Mouse (Mus musculus): ENCODE data around the gene Ube2cbp. TPM values are rescaled to one million over a fixed set of nuclear protein-coding genes. Genes with fewer than 3 reads are reported as not detected.

The Ube2cbp gene
- polyA plus RNA-seq, 1 experiment: 0.77 TPM

GRCm38 (mm10) chr9:86476763-86477162, 12.0 kb upstream of the Ube2cbp start:
- Histone ChIP-seq H3K4me1 (ENCODE audit: control insufficient read depth, insufficient read depth, low read length) (peaks cover 8% of the 10 kb centered on the region), H3K4me3 (replicated peaks; ENCODE audit: extremely low read depth, low read depth, low read length) (no peak overlapping the region)
- TF ChIP-seq CTCF (IDR thresholded peaks at IDR 0.05; ENCODE audit: insufficient read depth, low read length) (no peak), POLR2A (IDR thresholded peaks at IDR 0.05; ENCODE audit: borderline replicate concordance, extremely low read depth, low read depth, low read length) (no peak)
- no peak for DNase-seq
- WGBS: 20% methylated on average over 5 of the region's 5 CpGs

- DNase-seq: no peak
- Histone ChIP-seq H3K4me1 (ENCODE audit: control insufficient read depth, insufficient read depth, low read length) (peaks cover 8% of the 10 kb centered on the region), H3K4me3 (replicated peaks; ENCODE audit: extremely low read depth, low read depth, low read length) (no peak overlapping the region)
- TF ChIP-seq CTCF (IDR thresholded peaks at IDR 0.05; ENCODE audit: insufficient read depth, low read length) (no peak), POLR2A (IDR thresholded peaks at IDR 0.05; ENCODE audit: borderline replicate concordance, extremely low read depth, low read depth, low read length) (no peak)
- WGBS: 97% methylated on average over 4 of the region's 4 CpGs
These were observed 11.2 kb upstream of the Ube2cbp start for GRCm38 (mm10) chr9:86475956-86476355.

- WGBS: under 1% methylated on average over 93 of the region's 93 CpGs
- peaks cover 7% of the 10 kb centered on the region; the same call in 1 of the 2 replicates for H3K4me1 ChIP-seq (ENCODE audit: control insufficient read depth, insufficient read depth, low read length)
- DNase-seq: peak; percentile 86
- H3K4me3 ChIP-seq (replicated peaks; ENCODE audit: extremely low read depth, low read depth, low read length): peak within 1 kb of the TSS; percentile 94
- TF ChIP-seq CTCF (IDR thresholded peaks at IDR 0.05; ENCODE audit: insufficient read depth, low read length): peak; percentile 50
- TF ChIP-seq POLR2A (IDR thresholded peaks at IDR 0.05; ENCODE audit: borderline replicate concordance, extremely low read depth, low read depth, low read length): peak; percentile 55; the same call in 1 of the 2 replicates
These were observed 2.5 kb upstream of the Ube2cbp start, which contains the start of gene Dop1a for GRCm38 (mm10) chr9:86466990-86467870. Gene Dop1a, plus strand, starts transcription at chr9:86467154.

GRCm38 (mm10) chr9:86453626-86454025, 11.1 kb downstream of the Ube2cbp start:
- Histone ChIP-seq H3K4me3 (replicated peaks; ENCODE audit: extremely low read depth, low read depth, low read length) (no peak overlapping the region), H3K4me1 (ENCODE audit: control insufficient read depth, insufficient read depth, low read length) (0 out of 2 replicates have a peak, but pooled peaks cover 2% of the 10 kb centered on the region)
- 65% methylated on average over 3 of the region's 3 CpGs for WGBS
- TF ChIP-seq POLR2A (IDR thresholded peaks at IDR 0.05; ENCODE audit: borderline replicate concordance, extremely low read depth, low read depth, low read length) (no peak), CTCF (IDR thresholded peaks at IDR 0.05; ENCODE audit: insufficient read depth, low read length) (no peak)
- DNase-seq: no peak

DNA sequence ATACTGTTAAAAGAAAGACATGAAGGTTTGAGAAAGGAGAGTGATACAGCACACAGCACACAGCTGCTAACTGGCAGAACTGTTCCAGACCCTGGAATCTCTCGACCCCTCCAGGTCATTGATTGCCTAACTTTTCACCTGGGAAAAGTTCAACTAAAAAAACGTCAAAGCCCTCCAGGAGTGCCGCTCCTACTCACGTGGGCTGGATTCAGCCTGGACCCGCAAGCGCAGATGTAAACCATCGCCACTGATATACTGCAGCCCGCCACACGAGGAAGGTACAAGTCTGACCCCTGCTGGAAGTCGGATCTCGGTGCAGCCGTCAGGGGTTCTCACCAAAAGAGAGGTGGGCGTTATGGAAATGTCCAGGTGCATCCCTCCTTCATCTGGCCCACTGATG, 13.1 kb downstream of the Ube2cbp start:
- H3K4me3 ChIP-seq (replicated peaks; ENCODE audit: extremely low read depth, low read depth, low read length): no peak overlapping the region
- peak; percentile 30 for DNase-seq
- under 1% methylated on average over 13 of the region's 13 CpGs for WGBS
- H3K4me1 ChIP-seq (ENCODE audit: control insufficient read depth, insufficient read depth, low read length): 0 out of 2 replicates have a peak, but pooled peaks cover 2% of the 10 kb centered on the region
- TF ChIP-seq CTCF (IDR thresholded peaks at IDR 0.05; ENCODE audit: insufficient read depth, low read length) (peak; percentile 79), POLR2A (IDR thresholded peaks at IDR 0.05; ENCODE audit: borderline replicate concordance, extremely low read depth, low read depth, low read length) (no peak)

DNA sequence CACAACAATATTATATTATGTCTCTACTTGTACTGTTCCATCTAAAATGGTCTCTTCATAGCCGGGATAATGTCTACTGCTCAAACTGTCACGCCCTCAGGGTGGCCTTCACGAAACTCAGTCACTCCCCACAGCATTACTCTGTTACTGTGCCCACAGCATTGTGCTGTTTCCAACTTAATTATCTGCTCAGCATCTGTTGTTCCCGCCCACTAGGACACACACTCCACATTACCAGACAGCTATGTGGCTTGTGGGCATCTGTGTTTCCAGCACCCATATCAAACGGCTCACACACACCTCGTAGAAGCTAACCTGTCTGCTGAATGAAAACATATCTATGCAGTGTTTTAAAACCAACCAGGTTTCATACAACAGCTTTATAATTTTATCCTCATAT, 13.7 kb downstream of the Ube2cbp start:
- Histone ChIP-seq H3K4me1 (ENCODE audit: control insufficient read depth, insufficient read depth, low read length) (0 out of 2 replicates have a peak, but pooled peaks cover 2% of the 10 kb centered on the region), H3K4me3 (replicated peaks; ENCODE audit: extremely low read depth, low read depth, low read length) (no peak overlapping the region)
- no peak for DNase-seq
- TF ChIP-seq POLR2A (IDR thresholded peaks at IDR 0.05; ENCODE audit: borderline replicate concordance, extremely low read depth, low read depth, low read length) (no peak), CTCF (IDR thresholded peaks at IDR 0.05; ENCODE audit: insufficient read depth, low read length) (no peak)
- 56% methylated on average over 6 of the region's 6 CpGs for WGBS

- 4% methylated on average over 11 of the region's 11 CpGs for WGBS
- TF ChIP-seq CTCF (IDR thresholded peaks at IDR 0.05; ENCODE audit: insufficient read depth, low read length): peak; percentile 98
- no peak for TF ChIP-seq POLR2A (IDR thresholded peaks at IDR 0.05; ENCODE audit: borderline replicate concordance, extremely low read depth, low read depth, low read length)
- H3K4me1 ChIP-seq (ENCODE audit: control insufficient read depth, insufficient read depth, low read length): 0 out of 2 replicates have a peak, but pooled peaks cover 2% of the 10 kb centered on the region
- no peak overlapping the region for H3K4me3 ChIP-seq (replicated peaks; ENCODE audit: extremely low read depth, low read depth, low read length)
- DNase-seq: peak; percentile 73
These were observed 15.2 kb downstream of the Ube2cbp start for GRCm38 (mm10) chr9:86449581-86449980.

DNA sequence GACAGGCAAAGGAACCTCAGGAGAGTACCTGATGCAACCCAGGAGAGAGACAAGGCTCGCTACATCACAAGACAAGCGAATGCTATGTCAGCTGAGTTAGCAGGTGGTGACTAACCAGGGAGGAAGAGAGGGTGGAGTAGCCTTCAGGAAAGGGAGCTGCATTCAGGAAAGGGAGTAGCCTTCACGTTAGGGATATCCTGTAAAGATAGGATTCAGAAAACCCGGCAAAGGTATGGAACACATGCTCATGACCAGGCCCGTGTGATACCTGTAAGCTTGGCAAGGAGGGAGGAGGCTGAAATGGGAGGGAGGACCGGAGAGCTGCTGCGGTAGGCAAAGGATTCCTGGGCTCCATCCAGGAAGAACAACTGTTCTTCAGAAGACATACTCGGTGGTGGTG, 17.3 kb downstream of the Ube2cbp start:
- no peak for DNase-seq
- 71% methylated on average over 8 of the region's 8 CpGs for WGBS
- Histone ChIP-seq H3K4me1 (ENCODE audit: control insufficient read depth, insufficient read depth, low read length) (0 out of 2 replicates have a peak, but pooled peaks cover 2% of the 10 kb centered on the region), H3K4me3 (replicated peaks; ENCODE audit: extremely low read depth, low read depth, low read length) (no peak overlapping the region)
- TF ChIP-seq POLR2A (IDR thresholded peaks at IDR 0.05; ENCODE audit: borderline replicate concordance, extremely low read depth, low read depth, low read length) (no peak), CTCF (IDR thresholded peaks at IDR 0.05; ENCODE audit: insufficient read depth, low read length) (no peak)

GRCm38 (mm10) chr9:86446847-86447246, 17.9 kb downstream of the Ube2cbp start:
- TF ChIP-seq CTCF (IDR thresholded peaks at IDR 0.05; ENCODE audit: insufficient read depth, low read length): no peak
- no peak for TF ChIP-seq POLR2A (IDR thresholded peaks at IDR 0.05; ENCODE audit: borderline replicate concordance, extremely low read depth, low read depth, low read length)
- H3K4me1 ChIP-seq (ENCODE audit: control insufficient read depth, insufficient read depth, low read length): 0 out of 2 replicates have a peak, but pooled peaks cover 2% of the 10 kb centered on the region
- 70% methylated on average over 7 of the region's 7 CpGs for WGBS
- no peak overlapping the region for H3K4me3 ChIP-seq (replicated peaks; ENCODE audit: extremely low read depth, low read depth, low read length)
- DNase-seq: no peak
